Mouse (Mus musculus): Measurements from ENCODE around the gene Elmo1. TPM values are rescaled to one million over a fixed set of nuclear protein-coding genes. Genes with fewer than 3 reads are reported as not detected.

The Elmo1 gene
- polyA plus RNA-seq, 1 experiment from 2014 or later, result 21.4 TPM

DNA sequence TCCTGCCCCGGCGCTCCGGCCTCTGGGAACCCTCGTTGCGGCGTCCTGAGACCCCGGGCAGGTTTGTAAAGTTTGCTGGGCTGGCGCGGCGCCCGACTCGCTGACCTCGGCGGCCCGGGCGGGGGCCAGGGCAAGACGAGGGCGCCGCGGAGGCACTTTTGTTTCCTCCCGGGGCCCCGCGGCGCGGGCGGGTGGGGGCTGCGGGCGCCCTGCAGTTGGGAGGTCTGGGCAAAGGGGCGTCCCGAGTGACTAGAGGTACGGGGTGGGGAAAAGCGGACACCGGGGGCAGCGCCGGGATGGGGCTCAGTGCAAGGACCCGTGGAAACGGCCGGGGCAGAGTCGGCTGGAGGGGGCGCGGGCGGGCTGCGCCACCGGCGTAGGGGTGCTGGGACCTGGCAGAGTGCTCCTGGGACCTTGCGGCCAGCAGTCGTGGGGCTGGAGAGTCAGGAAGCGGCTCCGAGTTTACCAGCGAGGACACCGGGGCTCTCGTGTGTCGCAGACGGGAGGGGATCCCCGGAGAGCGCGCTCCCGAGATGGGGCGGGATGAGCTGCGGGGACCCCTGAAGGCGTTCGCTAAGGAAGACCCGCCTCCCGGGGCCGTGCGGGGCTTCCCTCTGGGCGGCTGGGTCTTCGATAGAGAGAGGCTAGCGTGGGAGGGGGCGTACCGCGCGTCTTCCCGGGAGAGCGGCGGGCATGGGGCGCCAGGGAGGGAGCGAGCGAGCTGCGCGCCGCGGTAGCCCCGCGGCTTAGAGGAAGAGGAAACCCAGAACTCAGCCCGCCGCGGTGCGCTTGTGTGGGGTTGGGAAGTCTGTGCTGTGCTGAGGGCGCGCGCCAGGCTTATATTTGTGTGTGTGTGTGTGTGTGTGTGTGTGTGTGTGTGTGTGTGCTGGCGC is 561 bp downstream of the Elmo1 start:
- H3K9me3 ChIP-seq (ENCODE audit: control insufficient read depth, low read length), result no peaks in the 10 kb centered on the region
- ATAC-seq (ENCODE audit: low read depth) (peak; percentile 70), DNase-seq (ENCODE audit: low spot score) (peak; percentile 77)
- peak overlapping the region; percentile 80 for H3K27ac ChIP-seq (replicated peaks; ENCODE audit: low read depth, low read length)
- peaks cover 17% of the 10 kb centered on the region; the same call in 1 of the 2 replicates for H3K27me3 ChIP-seq (replicated peaks; ENCODE audit: control insufficient read depth, insufficient read depth, low read length)
- peak overlapping the region; percentile 93 for H3K4me2 ChIP-seq (ENCODE audit: low read depth, low read length)
- under 1% methylated on average over 27 of the region's 93 CpGs for WGBS
- peaks cover 3% of the 10 kb centered on the region; the same call in 1 of the 2 replicates for H3K4me1 ChIP-seq (ENCODE audit: control insufficient read depth, insufficient read depth, low read length)
- no peaks in the 10 kb centered on the region for H3K36me3 ChIP-seq (ENCODE audit: control insufficient read depth, insufficient read depth, low read length)
- peak overlapping the region; percentile 81 for H3K9ac ChIP-seq (ENCODE audit: low read depth, low read length)
- peak overlapping the region; percentile 87 for H3K4me3 ChIP-seq (ENCODE audit: low read depth, low read length)

DNA sequence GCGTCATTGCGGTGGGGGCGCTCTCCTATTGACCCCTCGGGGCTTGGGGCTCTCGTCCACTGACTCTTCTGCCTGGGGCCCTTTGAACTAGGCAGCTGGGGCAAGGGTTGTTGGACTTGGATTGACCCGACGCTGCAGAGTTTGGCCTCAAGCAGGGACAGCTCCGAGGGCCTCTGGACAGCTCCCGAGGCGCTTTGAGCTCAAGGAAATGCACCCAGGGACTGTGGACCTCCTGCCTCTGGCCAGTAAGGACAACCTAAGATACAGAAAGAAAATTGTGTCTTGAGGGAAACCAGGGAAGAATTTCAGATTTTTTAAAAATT is 1.2 kb downstream of the Elmo1 start:
- ATAC-seq (ENCODE audit: low read depth), result no peak

DNA sequence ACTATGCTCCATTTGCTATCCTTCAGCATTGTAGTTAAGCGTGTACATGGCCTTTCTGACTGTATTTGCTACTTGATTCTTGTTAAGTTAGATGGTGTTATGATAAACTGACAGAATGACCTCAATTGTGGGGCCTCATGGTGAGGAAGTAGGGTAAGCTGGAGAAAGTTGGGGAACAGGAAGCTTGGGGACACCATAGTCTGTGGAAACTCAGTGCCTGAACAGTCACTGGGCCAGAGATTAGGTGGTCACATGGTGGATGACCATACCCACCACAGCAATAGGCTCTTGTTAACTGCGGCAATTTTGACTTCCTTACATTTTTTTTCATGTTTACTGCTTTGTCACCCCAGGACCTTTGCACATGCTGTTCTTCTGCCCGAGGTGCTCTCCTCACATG is 1.9 kb downstream of the Elmo1 start:
- DNase-seq (ENCODE audit: low spot score) (no peak), ATAC-seq (ENCODE audit: low read depth) (no peak)
- Histone ChIP-seq H3K36me3 (ENCODE audit: control insufficient read depth, insufficient read depth, low read length) (no peaks in the 10 kb centered on the region), H3K4me3 (ENCODE audit: low read depth, low read length) (no peak overlapping the region), H3K27ac (replicated peaks; ENCODE audit: low read depth, low read length) (no peak overlapping the region), H3K27me3 (replicated peaks; ENCODE audit: control insufficient read depth, insufficient read depth, low read length) (peaks cover 17% of the 10 kb centered on the region; the same call in 1 of the 2 replicates), H3K9ac (ENCODE audit: low read depth, low read length) (no peak overlapping the region), H3K9me3 (ENCODE audit: control insufficient read depth, low read length) (no peaks in the 10 kb centered on the region), H3K4me1 (ENCODE audit: control insufficient read depth, insufficient read depth, low read length) (peaks cover 9% of the 10 kb centered on the region; the same call in 1 of the 2 replicates), H3K4me2 (ENCODE audit: low read depth, low read length) (peak overlapping the region; percentile 93; the same call in 1 of the 2 replicates)
- 88% methylated on average over 3 of the region's 3 CpGs for WGBS

More for the DNA sequence above, 1.2 kb downstream of the Elmo1 start:
- no peaks in the 10 kb centered on the region for H3K9me3 ChIP-seq (ENCODE audit: control insufficient read depth, low read length)
- H3K4me2 ChIP-seq (ENCODE audit: low read depth, low read length), result peak overlapping the region; percentile 93
- peak overlapping the region; percentile 81 for H3K9ac ChIP-seq (ENCODE audit: low read depth, low read length)
- WGBS, result 3% methylated on average over 10 of the region's 10 CpGs
- H3K4me1 ChIP-seq (ENCODE audit: control insufficient read depth, insufficient read depth, low read length), result peaks cover 3% of the 10 kb centered on the region; the same call in 1 of the 2 replicates
- H3K4me3 ChIP-seq (ENCODE audit: low read depth, low read length), result peak overlapping the region; percentile 87
- peak overlapping the region; percentile 80; the same call in 1 of the 2 replicates for H3K27ac ChIP-seq (replicated peaks; ENCODE audit: low read depth, low read length)
- DNase-seq (ENCODE audit: low spot score), result no peak
- no peaks in the 10 kb centered on the region for H3K36me3 ChIP-seq (ENCODE audit: control insufficient read depth, insufficient read depth, low read length)
- peaks cover 17% of the 10 kb centered on the region; the same call in 1 of the 2 replicates for H3K27me3 ChIP-seq (replicated peaks; ENCODE audit: control insufficient read depth, insufficient read depth, low read length)

DNA sequence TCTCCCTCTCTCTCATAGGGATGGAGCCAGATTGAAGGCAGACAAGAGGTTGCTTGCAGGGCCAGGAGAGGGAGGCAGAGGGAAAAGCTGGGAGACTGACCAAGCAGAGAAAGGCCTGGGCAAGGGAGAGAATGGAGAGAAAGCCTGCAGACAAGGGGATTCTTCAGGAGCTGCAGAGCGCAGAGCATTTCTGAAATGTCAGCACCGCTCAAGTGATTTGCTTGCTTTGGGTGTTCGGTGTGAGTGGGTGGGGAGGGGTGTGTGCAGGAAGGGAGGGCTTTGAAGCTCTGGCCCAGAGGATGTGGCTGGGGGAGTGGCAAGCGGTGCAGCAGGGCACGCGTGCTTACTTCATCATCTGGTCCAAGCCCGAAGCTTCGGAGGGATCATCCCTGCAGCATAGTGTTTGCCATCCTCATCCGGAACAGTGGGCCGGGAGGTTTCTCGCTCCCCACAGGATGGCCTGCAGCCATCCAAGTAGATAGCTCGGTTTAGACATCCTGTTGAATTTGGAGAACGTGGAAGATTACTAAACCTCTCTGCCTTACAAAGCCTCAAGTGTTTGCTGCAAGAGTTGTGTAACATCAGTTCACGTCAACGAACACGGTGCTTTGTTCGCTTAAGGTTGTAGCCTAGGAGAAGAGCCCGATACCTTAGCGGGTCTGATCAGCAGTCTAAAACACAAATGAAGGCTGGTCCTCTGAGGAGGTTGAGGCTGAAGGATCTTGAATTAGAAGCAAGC is 3.1 kb downstream of the Elmo1 start:
- no peak overlapping the region for H3K4me3 ChIP-seq (ENCODE audit: low read depth, low read length)
- whole genome bisulfite sequencing, result 61% methylated on average over 19 of the region's 19 CpGs
- peaks cover 11% of the 10 kb centered on the region; the same call in 1 of the 2 replicates for H3K4me1 ChIP-seq (ENCODE audit: control insufficient read depth, insufficient read depth, low read length)
- DNase-seq (ENCODE audit: low spot score), result peak; percentile 48
- no peaks in the 10 kb centered on the region for H3K9me3 ChIP-seq (ENCODE audit: control insufficient read depth, low read length)
- H3K36me3 ChIP-seq (ENCODE audit: control insufficient read depth, insufficient read depth, low read length), result no peaks in the 10 kb centered on the region
- no peak for ATAC-seq (ENCODE audit: low read depth)
- no peak overlapping the region for H3K4me2 ChIP-seq (ENCODE audit: low read depth, low read length)
- peaks cover 11% of the 10 kb centered on the region; the same call in 1 of the 2 replicates for H3K27me3 ChIP-seq (replicated peaks; ENCODE audit: control insufficient read depth, insufficient read depth, low read length)
- H3K9ac ChIP-seq (ENCODE audit: low read depth, low read length), result no peak overlapping the region
- H3K27ac ChIP-seq (replicated peaks; ENCODE audit: low read depth, low read length), result no peak overlapping the region

DNA sequence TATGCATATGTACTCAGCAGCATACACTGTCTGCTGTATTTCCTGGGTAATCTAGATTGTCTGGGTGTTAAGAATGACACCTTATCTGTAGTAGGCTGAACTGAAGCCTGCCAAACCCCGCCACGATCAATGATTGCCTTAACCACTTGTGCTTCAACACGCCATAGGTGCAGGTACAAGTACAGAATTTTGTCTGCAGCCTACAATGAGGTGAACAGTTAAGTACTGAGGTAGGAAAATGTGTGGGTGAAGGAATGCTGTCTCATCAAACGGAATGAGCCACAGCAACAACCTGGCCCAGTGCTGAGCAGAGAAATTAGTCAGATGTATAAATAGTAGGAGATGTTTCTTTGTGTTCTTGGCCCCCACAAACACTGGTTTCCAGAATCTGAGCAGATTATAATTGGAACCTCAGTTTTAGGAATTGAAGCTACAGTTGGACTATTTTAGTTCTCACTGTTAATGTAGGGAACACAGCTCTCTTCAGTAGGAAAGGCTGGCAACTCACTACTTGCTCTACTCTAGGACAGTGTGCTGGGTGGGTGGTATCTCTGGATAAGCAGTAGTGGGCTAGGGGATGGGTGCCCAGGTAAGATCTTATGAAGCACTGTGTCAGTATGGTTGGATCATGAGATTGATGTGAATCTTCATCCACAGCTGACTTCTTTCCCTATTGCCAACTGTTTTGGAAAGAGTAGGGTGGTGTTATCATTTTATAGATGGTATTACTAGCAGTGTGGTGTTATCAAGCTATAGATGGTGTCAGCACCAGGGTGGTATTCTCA is 4.7 kb downstream of the Elmo1 start:
- 89% methylated on average over 4 of the region's 4 CpGs for WGBS
- peaks cover 17% of the 10 kb centered on the region for H3K4me1 ChIP-seq (ENCODE audit: control insufficient read depth, insufficient read depth, low read length)
- no peak overlapping the region for H3K27ac ChIP-seq (replicated peaks; ENCODE audit: low read depth, low read length)
- no peak for ATAC-seq (ENCODE audit: low read depth)
- no peaks in the 10 kb centered on the region for H3K9me3 ChIP-seq (ENCODE audit: control insufficient read depth, low read length)
- DNase-seq (ENCODE audit: low spot score), result no peak
- H3K4me2 ChIP-seq (ENCODE audit: low read depth, low read length), result no peak overlapping the region
- H3K9ac ChIP-seq (ENCODE audit: low read depth, low read length), result no peak overlapping the region
- H3K27me3 ChIP-seq (replicated peaks; ENCODE audit: control insufficient read depth, insufficient read depth, low read length), result 0 out of 2 replicates have a peak, but pooled peaks cover 1% of the 10 kb centered on the region
- no peak overlapping the region for H3K4me3 ChIP-seq (ENCODE audit: low read depth, low read length)
- no peaks in the 10 kb centered on the region for H3K36me3 ChIP-seq (ENCODE audit: control insufficient read depth, insufficient read depth, low read length)

DNA sequence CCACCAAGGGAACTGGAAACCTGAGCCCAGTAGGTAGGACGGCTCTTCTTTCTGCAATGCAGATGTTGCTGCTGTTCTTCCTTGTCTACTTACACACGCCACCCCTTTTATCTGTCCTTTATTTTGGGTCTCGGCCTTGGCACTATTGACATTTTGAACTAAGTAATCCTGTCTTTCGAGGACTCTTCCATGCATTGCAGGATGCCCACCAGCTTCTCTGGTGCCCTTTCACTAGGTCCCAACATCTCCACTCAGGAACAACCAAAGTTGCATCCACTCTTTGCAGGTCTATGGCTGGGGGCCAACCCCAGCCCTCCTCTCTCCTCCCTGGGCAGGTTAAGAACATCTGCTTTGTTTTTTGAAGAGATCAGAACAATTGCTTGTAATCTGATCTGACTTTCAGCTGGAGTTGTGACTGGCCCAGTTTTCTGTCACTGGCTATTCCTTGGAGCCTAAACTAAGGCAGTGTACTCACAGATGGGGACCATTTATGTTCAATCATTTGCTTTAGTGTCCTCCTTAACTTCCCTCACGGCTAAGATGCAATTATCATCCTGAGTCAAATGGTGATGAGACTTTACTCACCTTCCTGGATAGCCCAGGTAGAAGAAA is 6.7 kb downstream of the Elmo1 start:
- no peaks in the 10 kb centered on the region for H3K27me3 ChIP-seq (replicated peaks; ENCODE audit: control insufficient read depth, insufficient read depth, low read length)
- H3K9ac ChIP-seq (ENCODE audit: low read depth, low read length), result no peak overlapping the region
- H3K36me3 ChIP-seq (ENCODE audit: control insufficient read depth, insufficient read depth, low read length), result no peaks in the 10 kb centered on the region
- no peak overlapping the region for H3K4me2 ChIP-seq (ENCODE audit: low read depth, low read length)
- no peak overlapping the region for H3K27ac ChIP-seq (replicated peaks; ENCODE audit: low read depth, low read length)
- H3K4me3 ChIP-seq (ENCODE audit: low read depth, low read length), result no peak overlapping the region
- no peak for ATAC-seq (ENCODE audit: low read depth)
- no peak for DNase-seq (ENCODE audit: low spot score)
- H3K9me3 ChIP-seq (ENCODE audit: control insufficient read depth, low read length), result no peaks in the 10 kb centered on the region
- WGBS, result 59% methylated on average over 5 of the region's 5 CpGs
- peaks cover 17% of the 10 kb centered on the region for H3K4me1 ChIP-seq (ENCODE audit: control insufficient read depth, insufficient read depth, low read length)

DNA sequence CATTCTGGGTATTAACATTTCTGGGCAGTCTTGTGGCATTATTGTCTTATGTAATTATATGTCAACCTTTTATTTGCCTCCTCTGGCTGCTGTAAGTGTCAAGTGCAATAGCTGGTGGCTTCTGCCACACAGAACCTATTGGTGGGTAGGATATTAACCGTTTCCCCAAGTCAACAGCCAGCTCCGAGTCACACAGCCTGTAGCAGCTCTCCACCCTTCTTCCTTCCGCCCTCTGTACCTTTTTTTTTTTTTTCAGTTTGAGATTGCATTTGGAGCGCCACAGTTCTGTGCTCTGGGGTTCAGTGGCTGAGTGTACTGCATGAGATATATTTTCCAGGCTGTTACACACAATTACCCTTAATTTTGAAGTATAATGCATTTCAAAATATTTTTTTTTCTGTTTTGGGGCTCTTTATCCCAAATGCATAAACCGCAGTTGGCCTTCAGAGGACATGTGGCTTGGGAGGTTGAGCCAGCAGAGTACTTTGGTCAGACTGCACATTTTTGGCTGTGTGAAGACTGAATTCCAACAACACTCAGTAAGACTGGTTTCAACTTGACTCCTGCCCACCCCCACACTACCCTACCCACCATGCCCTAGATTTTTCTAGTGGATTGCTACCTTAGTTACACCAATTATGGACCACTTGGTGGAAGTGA is 7.7 kb downstream of the Elmo1 start:
- Histone ChIP-seq H3K4me2 (ENCODE audit: low read depth, low read length) (no peak overlapping the region), H3K27me3 (replicated peaks; ENCODE audit: control insufficient read depth, insufficient read depth, low read length) (no peaks in the 10 kb centered on the region), H3K27ac (replicated peaks; ENCODE audit: low read depth, low read length) (no peak overlapping the region), H3K4me3 (ENCODE audit: low read depth, low read length) (no peak overlapping the region), H3K4me1 (ENCODE audit: control insufficient read depth, insufficient read depth, low read length) (peaks cover 17% of the 10 kb centered on the region), H3K9ac (ENCODE audit: low read depth, low read length) (no peak overlapping the region), H3K36me3 (ENCODE audit: control insufficient read depth, insufficient read depth, low read length) (no peaks in the 10 kb centered on the region), H3K9me3 (ENCODE audit: control insufficient read depth, low read length) (no peaks in the 10 kb centered on the region)
- WGBS, result 51% methylated on average over 5 of the region's 5 CpGs
- ATAC-seq (ENCODE audit: low read depth), result peak; percentile 56; the same call in 1 of the 2 replicates
- peak; percentile 67 for DNase-seq (ENCODE audit: low spot score)

Data from embryonic facial prominence, embryonic 14.5 days (tissue).